ENCODE assay signal across 11 mouse cellular contexts in the genomic region with DNA sequence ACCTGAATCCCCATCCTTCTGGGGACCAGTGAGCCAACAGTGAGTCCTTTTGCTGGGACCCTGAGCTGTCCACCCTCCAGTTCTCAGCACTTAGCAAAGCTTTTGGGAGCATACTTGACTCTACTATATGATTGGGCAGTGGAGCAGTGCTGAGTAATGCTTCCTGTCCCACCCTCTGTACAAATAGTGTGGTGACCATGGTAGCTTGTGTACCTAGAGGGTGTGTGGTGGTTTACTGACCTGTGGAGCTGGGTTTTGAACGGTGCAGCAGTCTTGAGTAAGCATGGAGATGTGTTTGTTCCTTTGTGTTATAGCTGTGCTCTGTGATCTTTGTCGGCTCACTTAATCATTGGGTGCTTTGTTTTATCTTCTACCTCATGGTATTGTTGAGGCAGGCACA.
"Had no signal": no experiment of that assay in that cellular context is flagged by ENCODE, and none has a peak within 500 bp of the region (broad histone marks: within the 10 kb centered on the region; RNA-seq: fewer than 3 reads in every experiment).

No protein-coding gene starts in this region.

- ATAC-seq: hindbrain, embryonic 16.5 days; midbrain, embryonic 16.5 days had no signal

- DNase-seq: kidney, adult 8-10 months; kidney, postnatal 25 days; layer of hippocampus, adult 9-11 months; layer of hippocampus, postnatal 36 days; lung, adult 2 months; thymus, postnatal 14 days had no signal

- H3K27ac ChIP-seq: limb, embryonic 15.5 days; midbrain, embryonic 12.5 days; neural tube, embryonic 15.5 days had no signal

- H3K4me2 ChIP-seq: limb, embryonic 15.5 days; midbrain, embryonic 12.5 days; neural tube, embryonic 15.5 days had no signal

- H3K4me1 ChIP-seq: limb, embryonic 15.5 days; midbrain, embryonic 12.5 days; neural tube, embryonic 15.5 days had no signal

- H3K36me3 ChIP-seq: limb, embryonic 15.5 days; midbrain, embryonic 12.5 days; neural tube, embryonic 15.5 days had no signal

- H3K27me3 ChIP-seq: limb, embryonic 15.5 days; midbrain, embryonic 12.5 days; neural tube, embryonic 15.5 days had no signal

- H3K9ac ChIP-seq: limb, embryonic 15.5 days; midbrain, embryonic 12.5 days; neural tube, embryonic 15.5 days had no signal

- H3K4me3 ChIP-seq: limb, embryonic 15.5 days; midbrain, embryonic 12.5 days; neural tube, embryonic 15.5 days had no signal

- H3K9me3 ChIP-seq: limb, embryonic 15.5 days; midbrain, embryonic 12.5 days; neural tube, embryonic 15.5 days had no signal
